Mouse (Mus musculus) stomach, postnatal 0 days (tissue): ENCODE measurements at regions not wholly inside any gene's neighbourhood (a gene's known extent, or its start where the extent isn't known, plus 50 kb on each side); places are given as distances from the start of the nearest gene placed in this dataset.

Source experiments
- CTCF ChIP-seq: IDR thresholded peaks from 2 replicates; pipeline ENCODE4 v1.5.1; 2016; ENCODE audit warnings: antibody characterized with exemption, low read depth, mild to moderate bottlenecking, moderate library complexity
- EP300 ChIP-seq: optimal IDR thresholded peaks from 2 replicates; pipeline ENCODE3; 2016; ENCODE audit warnings: antibody characterized with exemption

- TF ChIP-seq CTCF: no peak
- TF ChIP-seq EP300: no peak
Measured at GRCm38 (mm10) chr13:99611715-99612494, 95.6 kb upstream of the Map1b start.
